10 mouse cellular contexts compared by ENCODE assay signal in the genomic region with DNA sequence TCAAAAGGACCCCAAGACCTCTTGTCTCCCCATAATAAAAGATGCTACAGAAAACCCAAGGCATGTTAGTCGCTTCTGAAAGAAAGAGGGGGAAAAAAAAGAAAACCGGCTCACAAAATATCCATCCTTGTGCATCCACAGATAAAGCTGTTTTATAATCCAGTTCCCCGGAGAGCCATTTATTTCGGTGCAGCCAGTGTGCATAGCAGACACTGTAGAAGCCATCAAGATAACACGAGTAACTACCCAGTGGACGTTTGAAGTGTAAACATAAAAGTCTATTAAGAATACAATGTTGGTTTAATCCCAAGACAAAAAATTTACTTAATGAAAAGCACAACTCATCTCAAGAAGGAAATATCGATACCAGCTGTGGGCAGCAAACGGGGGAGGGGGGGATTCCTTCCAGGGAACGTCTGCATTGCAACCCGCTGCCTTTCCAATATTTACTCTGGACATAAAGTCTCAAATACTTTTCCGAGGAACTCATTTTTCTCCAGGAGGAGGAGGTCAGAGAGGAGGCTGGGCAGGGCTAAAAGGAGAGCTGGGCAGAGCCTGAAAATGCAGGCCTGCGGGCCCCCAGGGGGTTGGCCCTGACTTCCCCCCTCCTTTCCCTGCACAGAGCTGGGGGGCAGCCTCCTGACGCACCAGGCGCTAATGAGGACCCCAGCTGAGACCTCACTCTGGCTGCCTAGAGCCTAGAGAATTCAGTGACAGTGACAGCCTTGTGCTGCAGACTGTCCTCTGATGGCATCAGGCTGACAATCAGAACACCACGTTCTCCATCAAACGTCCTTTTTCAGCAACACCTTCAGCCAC. TPM values are rescaled to one million over a fixed set of nuclear protein-coding genes. Genes with fewer than 3 reads are reported as not detected.
DNase-seq lines count a peak whose midpoint lies in the region; ATAC-seq and TF ChIP-seq lines count a peak whose summit lies in the region.
"Had no signal": no experiment of that assay in that cellular context is flagged by ENCODE, and none has a peak within 500 bp of the region (broad histone marks: within the 10 kb centered on the region; RNA-seq: fewer than 3 reads in every experiment).

No protein-coding gene starts in this region.

- intact Hi-C loops in gastrocnemius, adult 2 months (cut with DNase I): no loop called here
- intact Hi-C loops in gastrocnemius, postnatal 14 days (cut with DNase I; ENCODE audit: low total_unique reads): no loop called here

- H3K9me3 ChIP-seq in lung, embryonic 16.5 days (ENCODE audit: control insufficient read depth, low read length): no peaks in the 10 kb centered on the region
- H3K9me3 ChIP-seq in limb, embryonic 14.5 days (ENCODE audit: control insufficient read depth, low read length): no peaks in the 10 kb centered on the region
- no peaks in the 10 kb centered on the region for H3K9me3 ChIP-seq in stomach, embryonic 15.5 days

- H3K36me3 ChIP-seq in lung, embryonic 16.5 days (ENCODE audit: control insufficient read depth, insufficient read depth, low read length): no peaks in the 10 kb centered on the region
- no peaks in the 10 kb centered on the region for H3K36me3 ChIP-seq in limb, embryonic 14.5 days (ENCODE audit: control insufficient read depth, insufficient read depth, low read length)
- H3K36me3 ChIP-seq in stomach, embryonic 15.5 days: no peaks in the 10 kb centered on the region

- H3K27me3 ChIP-seq in lung, embryonic 16.5 days (ENCODE audit: control insufficient read depth, insufficient read depth, low read depth, low read length): peaks cover 12% of the 10 kb centered on the region
- peaks cover 25% of the 10 kb centered on the region for H3K27me3 ChIP-seq in limb, embryonic 14.5 days (ENCODE audit: control insufficient read depth, insufficient read depth, low read length)
- H3K27me3 ChIP-seq in stomach, embryonic 15.5 days (replicated peaks): peaks cover 8% of the 10 kb centered on the region; the same call in 1 of the 2 replicates

- DNase-seq in gastrocnemius, adult 2 months: peak; percentile 25
- no peak for DNase-seq in gastrocnemius, postnatal 14 days
- DNase-seq in lung, postnatal 10 days: no peak
- peak; percentile 15 for DNase-seq in limb, embryonic 14.5 days (ENCODE audit: low spot score)
- DNase-seq in urinary bladder, adult 2 months (ENCODE audit: low spot score): no peak
- no peak for DNase-seq in spleen, adult 18-20 months
- DNase-seq: lung, postnatal 14 days had no signal

- peak; percentile 17; the same call in 1 of the 2 replicates for ATAC-seq in lung, embryonic 16.5 days (ENCODE audit: low read depth)
- no peak for ATAC-seq in limb, embryonic 14.5 days (ENCODE audit: low FRiP score, low read depth)
- ATAC-seq in stomach, embryonic 15.5 days (ENCODE audit: insufficient read depth, low FRiP score, low read depth): no peak

- H3K4me3 ChIP-seq in gastrocnemius, adult 2 months: no peak overlapping the region
- no peak overlapping the region for H3K4me3 ChIP-seq in lung, embryonic 16.5 days (ENCODE audit: low read length)
- H3K4me3 ChIP-seq in limb, embryonic 14.5 days (replicated peaks; ENCODE audit: low read length): no peak overlapping the region
- H3K4me3 ChIP-seq in stomach, embryonic 15.5 days (replicated peaks): no peak overlapping the region

- H3K4me1 ChIP-seq in lung, embryonic 16.5 days (replicated peaks; ENCODE audit: control insufficient read depth, insufficient read depth, low read length): peaks cover 8% of the 10 kb centered on the region
- peaks cover 9% of the 10 kb centered on the region for H3K4me1 ChIP-seq in limb, embryonic 14.5 days (ENCODE audit: control insufficient read depth, insufficient read depth, low read length)
- H3K4me1 ChIP-seq in stomach, embryonic 15.5 days: peaks cover 7% of the 10 kb centered on the region

- no peak overlapping the region for H3K27ac ChIP-seq in gastrocnemius, adult 2 months
- H3K27ac ChIP-seq in lung, embryonic 16.5 days (ENCODE audit: low read length): no peak overlapping the region
- no peak overlapping the region for H3K27ac ChIP-seq in limb, embryonic 14.5 days (replicated peaks; ENCODE audit: low read depth, low read length)
- peak overlapping the region; percentile 78 for H3K27ac ChIP-seq in stomach, embryonic 15.5 days

- H3K9ac ChIP-seq in lung, embryonic 16.5 days (ENCODE audit: low read length): no peak overlapping the region
- no peak overlapping the region for H3K9ac ChIP-seq in limb, embryonic 14.5 days (ENCODE audit: low read depth, low read length, severe bottlenecking)
- H3K9ac ChIP-seq in stomach, embryonic 15.5 days: no peak overlapping the region

- TF ChIP-seq CTCF in gastrocnemius, adult 2 months (IDR thresholded peaks at IDR 0.05): no peak

- no peak overlapping the region for H3K4me2 ChIP-seq in lung, embryonic 16.5 days (ENCODE audit: low read depth, low read length)
- no peak overlapping the region for H3K4me2 ChIP-seq in limb, embryonic 14.5 days (replicated peaks; ENCODE audit: low read depth, low read length, severe bottlenecking)
- H3K4me2 ChIP-seq in stomach, embryonic 15.5 days: peak overlapping the region; percentile 34; the same call in 1 of the 2 replicates

- no peak for TF ChIP-seq POLR2A in limb, embryonic 14.5 days (IDR thresholded peaks at IDR 0.05; ENCODE audit: borderline replicate concordance, extremely low read depth, insufficient read depth, insufficient read length)

- WGBS in lung, embryonic 16.5 days: 11% methylated on average over 16 of the region's 16 CpGs
- WGBS in limb, embryonic 14.5 days: 15% methylated on average over 14 of the region's 16 CpGs
- 7% methylated on average over 16 of the region's 16 CpGs for WGBS in stomach, embryonic 15.5 days

RNA-seq across cellular contexts. Expression of a gene that starts 21.5 kb away (rescaled TPM):
- total RNA-seq in gastrocnemius, adult 2 months (2021): 1 to 10 TPM; 4.7 to 8.0 TPM
- 10 to 100 TPM in 1 of 2 experiments, 1 to 10 TPM in 1; 6.9 to 10.9 TPM for total RNA-seq in gastrocnemius, postnatal 14 days (2021)
- polyA plus RNA-seq in lung, embryonic 16.5 days (2015; fragmentation: Nextera tagmentation; extraction: Ambion mirVana): 1.7 and 1.9 TPM in 2 replicates
- 18.5 and 22.0 TPM in 2 replicates for polyA plus RNA-seq in limb, embryonic 14.5 days (2012; rRNA removed)
- polyA plus RNA-seq in limb, embryonic 14.5 days (2014; fragmentation: Nextera tagmentation; extraction: Ambion mirVana): 3.5 and 4.7 TPM in 2 replicates
- 16.1 and 18.7 TPM in 2 replicates for polyA plus RNA-seq in stomach, embryonic 15.5 days (2015; fragmentation: Nextera tagmentation; extraction: Ambion mirVana)
- 17.7 and 25.2 TPM in 2 replicates for polyA plus RNA-seq in urinary bladder, adult 2 months (2012; rRNA removed)
- total RNA-seq: granulocyte monocyte progenitor cell, adult 5-6 weeks had no signal

RNA-seq across cellular contexts. Expression of a gene that starts 52.8 kb away (rescaled TPM):
- under 1 TPM; 0.43 to 0.56 TPM for total RNA-seq in gastrocnemius, adult 2 months (2021)
- under 1 TPM; 0.35 to 0.41 TPM for total RNA-seq in gastrocnemius, postnatal 14 days (2021)
- 0.55 and 0.67 TPM in 2 replicates for polyA plus RNA-seq in lung, embryonic 16.5 days (2015; fragmentation: Nextera tagmentation; extraction: Ambion mirVana)
- 1.2 and 1.5 TPM in 2 replicates for polyA plus RNA-seq in limb, embryonic 14.5 days (2012; rRNA removed)
- 0.52 and 0.95 TPM in 2 replicates for polyA plus RNA-seq in limb, embryonic 14.5 days (2014; fragmentation: Nextera tagmentation; extraction: Ambion mirVana)
- polyA plus RNA-seq in stomach, embryonic 15.5 days (2015; fragmentation: Nextera tagmentation; extraction: Ambion mirVana): 0.54 and 0.76 TPM in 2 replicates
- polyA plus RNA-seq in urinary bladder, adult 2 months (2012; rRNA removed): 1.5 and 2.5 TPM in 2 replicates

Comparison
In these comparisons a context has a peak if more than half of its experiments do, and no peak if none do; other contexts are left out.
1. DNase-seq: peak in gastrocnemius, adult 2 months (single experiment) and limb, embryonic 14.5 days (single experiment); none in gastrocnemius, postnatal 14 days (single experiment), lung, postnatal 10 days (single experiment), urinary bladder, adult 2 months (single experiment) and spleen, adult 18-20 months (0 of 2).